Mouse (Mus musculus) CH12.LX (cell line): Measurements from ENCODE around the gene Gzmm. TPM values are rescaled to one million over a fixed set of nuclear protein-coding genes. Genes with fewer than 3 reads are reported as not detected.

Experiments used
- DNase-seq: peaks from one replicate; pipeline ENCODE4 v3.0.0-alpha.2; 2013; ENCODE audit errors: extremely low read depth
- H3K27ac ChIP-seq: 2 replicates; pipeline ENCODE4 v1.5.1; 2012; ENCODE audit warnings: low read depth, mild to moderate bottlenecking, control low read depth, moderate library complexity; ENCODE audit not compliant: insufficient read depth
- H3K27me3 ChIP-seq: replicated peaks from 2 replicates; pipeline ENCODE3; 2012; ENCODE audit warnings: inconsistent platforms
- H3K36me3 ChIP-seq, 2 experiments: replicated peaks in 1 of 2; 2 replicates each; pipeline versions ENCODE3 to v1.6.1; 2012; ENCODE audit warnings: inconsistent platforms in 1 of 2, low read length in 1 of 2, mild to moderate bottlenecking in 1 of 2, mixed read lengths in 1 of 2, moderate library complexity in 1 of 2; ENCODE audit not compliant: control insufficient read depth in 1 of 2, insufficient read depth in 1 of 2
- H3K4me1 ChIP-seq, 2 experiments: 2 replicates each; pipeline ENCODE4 v1.6.1; 2012; ENCODE audit warnings: inconsistent platforms in 1 of 2, moderate library complexity in 1 of 2; ENCODE audit not compliant: insufficient read depth in 2 of 2, control insufficient read depth in 1 of 2
- H3K4me2 ChIP-seq: 2 replicates; pipeline ENCODE4 v1.6.1; 2012; ENCODE audit warnings: low read depth, mild to moderate bottlenecking, control low read depth; ENCODE audit not compliant: poor library complexity, insufficient read depth, severe bottlenecking
- H3K4me3 ChIP-seq, 3 experiments: fragments of 150-350 bp in 1 of 3; sonication (generic) in 1 of 3; replicated peaks in 1 of 3; 2 replicates each; pipeline versions ENCODE3 to v1.5.1; 2011 to 2012; ENCODE audit warnings: low read depth in 2 of 3, low read length in 2 of 3, mild to moderate bottlenecking in 2 of 3, moderate library complexity in 2 of 3, control low read depth in 1 of 3, improper control_type of control experiment in 1 of 3, inconsistent platforms in 1 of 3, mixed read lengths in 1 of 3; ENCODE audit not compliant: poor library complexity in 1 of 3
- H3K79me2 ChIP-seq: replicated peaks from 2 replicates; pipeline ENCODE4 v1.6.1; 2012; ENCODE audit warnings: mild to moderate bottlenecking, moderate library complexity; ENCODE audit not compliant: control insufficient read depth, poor library complexity, insufficient read depth, severe bottlenecking; ENCODE audit errors: extremely low read depth
- H3K9ac ChIP-seq: 2 replicates; pipeline ENCODE4 v1.6.1; 2012; ENCODE audit warnings: low read depth, mild to moderate bottlenecking, control low read depth, moderate library complexity; ENCODE audit not compliant: insufficient read depth
- H3K9me3 ChIP-seq: replicated peaks from 2 replicates; pipeline ENCODE3; 2012; ENCODE audit warnings: low read length, inconsistent platforms, mixed read lengths
- CHD1 ChIP-seq: IDR thresholded peaks from 2 replicates; pipeline ENCODE4 v1.6.1; 2012; ENCODE audit warnings: low read depth, low read length, improper control_type of control experiment, inconsistent platforms
- CTCF ChIP-seq, 2 experiments: IDR thresholded peaks in 1 of 2; conservative IDR thresholded peaks in 1 of 2; 2 replicates each; pipeline ENCODE4 v1.5.1; 2011 to 2012; ENCODE audit warnings: low read depth in 2 of 2, low read length in 2 of 2, improper control_type of control experiment in 1 of 2, inconsistent platforms in 1 of 2, mild to moderate bottlenecking in 1 of 2, moderate library complexity in 1 of 2
- E2F4 ChIP-seq: IDR thresholded peaks from 2 replicates; pipeline ENCODE4 v1.6.1; 2011; ENCODE audit warnings: low read depth, low read length, improper control_type of control experiment; ENCODE audit not compliant: insufficient replicate concordance
- ELF1 ChIP-seq: IDR thresholded peaks from 2 replicates; pipeline ENCODE4 v1.6.1; 2014; ENCODE audit warnings: low read depth, mild to moderate bottlenecking, inconsistent platforms, low read length, improper control_type of control experiment
- EP300 ChIP-seq: IDR thresholded peaks from 2 replicates; pipeline ENCODE4 v1.6.1; 2011; ENCODE audit warnings: low read length, improper control_type of control experiment
- GABPA ChIP-seq: IDR thresholded peaks from 2 replicates; pipeline ENCODE4 v1.6.1; 2012; ENCODE audit warnings: low read depth, low read length, improper control_type of control experiment, inconsistent platforms; ENCODE audit not compliant: insufficient replicate concordance
- HCFC1 ChIP-seq: IDR thresholded peaks from 2 replicates; pipeline ENCODE4 v1.6.1; 2012; ENCODE audit warnings: low read depth, mild to moderate bottlenecking, inconsistent platforms, low read length, improper control_type of control experiment
- IRF4 ChIP-seq: IDR thresholded peaks from 2 replicates; pipeline ENCODE4 v1.6.1; 2014; ENCODE audit warnings: low read depth, mild to moderate bottlenecking, inconsistent platforms, low read length, improper control_type of control experiment
- JUN ChIP-seq: IDR thresholded peaks from 2 replicates; pipeline ENCODE4 v1.6.1; 2011; ENCODE audit warnings: low read depth, mild to moderate bottlenecking, low read length, improper control_type of control experiment, moderate library complexity; ENCODE audit not compliant: insufficient read depth
- JUND ChIP-seq: conservative IDR thresholded peaks from 2 replicates; pipeline ENCODE4 v1.6.1; 2011; ENCODE audit warnings: low read depth, low read length, improper control_type of control experiment
- KAT2A ChIP-seq: IDR thresholded peaks from 2 replicates; pipeline ENCODE4 v1.6.1; 2012; ENCODE audit warnings: low read length, improper control_type of control experiment, inconsistent platforms; ENCODE audit not compliant: insufficient replicate concordance
- MAFK ChIP-seq: IDR thresholded peaks from 2 replicates; pipeline ENCODE4 v1.6.1; 2011; ENCODE audit warnings: low read length, improper control_type of control experiment; ENCODE audit not compliant: insufficient replicate concordance
- MAX ChIP-seq: IDR thresholded peaks from 2 replicates; pipeline ENCODE4 v1.6.1; 2011; ENCODE audit warnings: low read length, improper control_type of control experiment
- MAZ ChIP-seq: IDR thresholded peaks from 2 replicates; pipeline ENCODE4 v1.6.1; 2012; ENCODE audit warnings: low read depth, mild to moderate bottlenecking, inconsistent platforms, low read length, improper control_type of control experiment, moderate library complexity
- MYC ChIP-seq: IDR thresholded peaks from 2 replicates; pipeline ENCODE4 v1.6.1; 2011; ENCODE audit warnings: low read depth, mild to moderate bottlenecking, improper control_type of control experiment, low read length
- PAX5 ChIP-seq: IDR thresholded peaks from 2 replicates; pipeline ENCODE4 v1.6.1; 2012; ENCODE audit warnings: low read length, inconsistent platforms, mixed read lengths
- POLR2A ChIP-seq: IDR thresholded peaks from 2 replicates; pipeline ENCODE4 v1.6.1; 2011; ENCODE audit warnings: low read depth, mild to moderate bottlenecking, improper control_type of control experiment, low read length
- POLR2AphosphoS2 ChIP-seq: IDR thresholded peaks from 2 replicates; pipeline ENCODE4 v1.6.1; 2011; ENCODE audit warnings: low read depth, low read length, improper control_type of control experiment
- RCOR1 ChIP-seq: conservative IDR thresholded peaks from 2 replicates; pipeline ENCODE4 v1.6.1; 2012; ENCODE audit warnings: low read depth, mild to moderate bottlenecking, inconsistent platforms, low read length, improper control_type of control experiment
- SIN3A ChIP-seq: IDR thresholded peaks from 2 replicates; pipeline ENCODE4 v1.6.1; 2012; ENCODE audit warnings: low read length, improper control_type of control experiment, inconsistent platforms
- SMC3 ChIP-seq: IDR thresholded peaks from 2 replicates; pipeline ENCODE4 v1.6.1; 2011; ENCODE audit warnings: low read depth, low read length, improper control_type of control experiment
- UBTF ChIP-seq: IDR thresholded peaks from 2 replicates; pipeline ENCODE4 v1.6.1; 2012; ENCODE audit warnings: low read depth, mild to moderate bottlenecking, inconsistent platforms, low read length, improper control_type of control experiment, moderate library complexity
- USF1 ChIP-seq: IDR thresholded peaks from 2 replicates; pipeline ENCODE4 v1.6.1; 2014; ENCODE audit warnings: low read depth, mild to moderate bottlenecking, inconsistent platforms, low read length, improper control_type of control experiment
- ZC3H11A ChIP-seq: IDR thresholded peaks from 2 replicates; pipeline ENCODE4 v1.6.1; 2012; ENCODE audit warnings: low read depth, mild to moderate bottlenecking, inconsistent platforms, low read length, improper control_type of control experiment
- ZNF384 ChIP-seq: IDR thresholded peaks from 2 replicates; pipeline ENCODE4 v1.6.1; 2012; ENCODE audit warnings: low read depth, low read length, improper control_type of control experiment, inconsistent platforms
- dilution Hi-C: fragments of 300-500 bp; cut with MboI; formaldehyde crosslinking; loops from 2 replicates; pipeline ENCODE4 v1.14.3; 2020; ENCODE audit warnings: low sequenced_read_pairs; ENCODE audit not compliant: extremely low pct_unique_long_range_greater_than_20kb, extremely low pct_ligation_motif_present
- in situ Hi-C: fragments of 300-500 bp; cut with MboI; formaldehyde crosslinking; loops from 3 replicates; pipeline ENCODE4 v1.14.3; 2019; ENCODE audit warnings: low sequenced_read_pairs, low pct_ligation_motif_present, low pct_unique_long_range_greater_than_20kb, mixed read lengths
- polyA plus RNA-seq: library from polyadenylated mRNA; unstranded; fragments of >175 nt; gene quantifications from 2 replicates; pipeline ENCODE4 v1.2.1, GENCODE M21; 2012; ENCODE audit warnings: low read depth; ENCODE audit not compliant: insufficient read length
- total RNA-seq, 2 experiments: library from RNA; depleted of rRNA; stranded (reverse); fragments of 300-350 nt in 1 of 2; fragments of >200 nt in 1 of 2; gene quantifications; 2 replicates each; pipeline ENCODE4 v1.2.3; 2012 to 2014

The Gzmm gene
- total and polyA plus RNA-seq, 3 experiments = 0.17 to 0.73 (median 0.59) TPM

DNA sequence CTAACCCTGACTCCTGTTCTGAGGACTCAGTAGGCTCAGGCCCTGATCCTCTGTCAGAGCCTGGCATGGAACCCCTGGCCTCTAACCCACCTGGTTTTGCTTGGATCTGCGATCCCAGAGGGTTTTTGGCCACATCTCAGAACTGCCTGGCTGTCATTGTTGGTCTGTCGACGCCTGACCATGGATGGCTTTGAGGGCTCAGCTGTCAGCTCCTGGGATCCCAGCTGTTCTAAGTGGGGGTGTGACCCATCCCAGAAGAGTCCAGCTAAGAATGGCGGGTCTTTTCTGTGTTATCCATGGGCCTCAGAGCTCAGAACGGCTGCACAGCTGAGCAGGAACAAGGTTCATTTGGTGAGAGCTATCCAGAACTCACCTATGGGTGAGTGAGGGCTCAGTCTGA, 32.3 kb downstream of the Gzmm start:
- TF ChIP-seq MAX (no peak), POLR2A (no peak), CHD1 (no peak), CTCF (conservative IDR thresholded peaks at IDR 0.05 in 1 of 2, IDR thresholded peaks at IDR 0.05 in 1 of 2; ENCODE audit: low read depth in 2 of 2, low read length in 2 of 2) (no peak), MYC (no peak), GABPA (no peak), IRF4 (no peak), KAT2A (no peak), POLR2AphosphoS2 (no peak), JUN (no peak), UBTF (no peak), ZC3H11A (no peak), USF1 (no peak), PAX5 (no peak)
- H3K9ac ChIP-seq = no peak overlapping the region
- dilution Hi-C loops (no loop called here), in situ Hi-C loops (no loop called here)
- H3K36me3 ChIP-seq = no peaks in the 10 kb centered on the region
- no peak overlapping the region for H3K27ac ChIP-seq
- H3K9me3 ChIP-seq = peaks cover 3% of the 10 kb centered on the region
- no peak overlapping the region for H3K4me3 ChIP-seq
- no peak for DNase-seq
- H3K4me2 ChIP-seq = no peak overlapping the region
- peaks cover 89% of the 10 kb centered on the region for H3K27me3 ChIP-seq
- peaks cover 10 to 19% of the 10 kb centered on the region in 2 experiments for H3K4me1 ChIP-seq
- no peaks in the 10 kb centered on the region for H3K79me2 ChIP-seq

DNA sequence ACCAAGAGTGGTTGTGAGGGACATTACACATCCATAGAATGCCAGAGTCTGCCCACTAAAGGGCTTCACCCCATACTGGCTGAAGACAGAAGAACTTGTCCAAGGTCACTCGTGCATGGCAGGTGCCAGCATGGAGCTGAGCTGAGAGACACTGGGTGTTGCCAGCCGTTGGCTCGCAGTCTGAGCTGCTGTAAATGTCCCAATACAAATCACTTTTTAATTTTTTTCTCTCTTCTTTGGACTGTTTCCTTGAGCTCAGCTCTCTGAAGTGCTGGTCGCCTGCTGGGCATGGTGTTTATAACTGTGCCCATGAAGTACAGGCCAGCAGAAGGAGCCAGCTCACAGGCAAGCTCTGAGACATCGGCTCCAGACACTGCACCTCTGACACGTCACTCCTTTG, 34.2 kb downstream of the Gzmm start:
- no peak overlapping the region for H3K4me2 ChIP-seq
- no peak overlapping the region for H3K4me3 ChIP-seq
- H3K36me3 ChIP-seq = no peaks in the 10 kb centered on the region
- no peak overlapping the region for H3K27ac ChIP-seq
- no peaks in the 10 kb centered on the region for H3K79me2 ChIP-seq
- in situ Hi-C loops (no loop called here), dilution Hi-C loops (no loop called here)
- TF ChIP-seq SIN3A = no peak
- TF ChIP-seq PAX5 = no peak
- no peak for TF ChIP-seq ELF1
- no peak for TF ChIP-seq E2F4
- no peak for TF ChIP-seq MAZ
- no peak for TF ChIP-seq MAFK
- TF ChIP-seq SMC3 = no peak
- TF ChIP-seq POLR2AphosphoS2 = no peak
- no peak for TF ChIP-seq EP300
- TF ChIP-seq ZNF384 = no peak
- no peak for TF ChIP-seq RCOR1
- TF ChIP-seq IRF4 = no peak
- no peak for TF ChIP-seq ZC3H11A
- TF ChIP-seq MAX = no peak
- TF ChIP-seq CTCF (conservative IDR thresholded peaks at IDR 0.05 in 1 of 2, IDR thresholded peaks at IDR 0.05 in 1 of 2; ENCODE audit: low read depth in 2 of 2, low read length in 2 of 2) = no peak
- no peak for TF ChIP-seq HCFC1
- TF ChIP-seq JUND = no peak
- no peak for TF ChIP-seq GABPA
- H3K9me3 ChIP-seq = peaks cover 4% of the 10 kb centered on the region
- DNase-seq = no peak
- peaks cover 3 to 19% of the 10 kb centered on the region in 2 experiments for H3K4me1 ChIP-seq
- H3K9ac ChIP-seq = no peak overlapping the region
- peaks cover 72% of the 10 kb centered on the region for H3K27me3 ChIP-seq
